Mouse (Mus musculus): ENCODE data around the gene Cds1. TPM values are rescaled to one million over a fixed set of nuclear protein-coding genes. Genes with fewer than 3 reads are reported as not detected.
"Not testable (repeated sequence)": the region's sequence is repeated elsewhere in the genome, so short reads cannot be mapped to it uniquely, and the experiment has no call there.

Cds1 gene
- polyA plus RNA-seq, 1 experiment from 2014 or later, result 8.4 TPM

DNA sequence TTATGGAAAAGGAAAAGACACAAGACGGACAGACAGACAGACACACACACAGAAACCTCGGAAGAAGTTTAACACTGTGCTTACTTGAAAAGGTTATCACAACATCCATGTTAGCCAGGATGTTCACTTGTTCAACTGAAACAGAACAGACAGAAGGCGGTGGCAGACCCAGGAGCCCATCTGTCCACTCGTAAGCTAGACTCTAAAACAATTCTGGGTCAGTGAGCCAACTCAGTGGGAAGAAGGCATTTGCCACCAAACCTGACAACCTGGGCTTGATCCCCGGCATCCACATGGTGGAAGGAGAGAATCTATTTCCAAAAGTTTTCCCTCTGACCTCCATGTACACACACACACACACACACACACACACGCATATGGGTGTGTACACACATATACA lies 67.1 kb downstream of the Cds1 start:
- Histone ChIP-seq H3K4me3 (ENCODE audit: low read length) (no peak overlapping the region), H3K9ac (ENCODE audit: low read depth, low read length) (no peak overlapping the region), H3K9me3 (ENCODE audit: control insufficient read depth, low read length) (no peaks in the 10 kb centered on the region), H3K27me3 (replicated peaks; ENCODE audit: control insufficient read depth, insufficient read depth, low read length) (no peaks in the 10 kb centered on the region), H3K4me2 (ENCODE audit: low read length) (no peak overlapping the region), H3K4me1 (ENCODE audit: control insufficient read depth, insufficient read depth, low read depth, low read length) (no peaks in the 10 kb centered on the region), H3K36me3 (ENCODE audit: control insufficient read depth, insufficient read depth, low read length) (peaks cover 18% of the 10 kb centered on the region), H3K27ac (ENCODE audit: low read depth, low read length) (no peak overlapping the region)
- no peak for ATAC-seq
- 95% methylated on average over 6 of the region's 6 CpGs for WGBS

DNA sequence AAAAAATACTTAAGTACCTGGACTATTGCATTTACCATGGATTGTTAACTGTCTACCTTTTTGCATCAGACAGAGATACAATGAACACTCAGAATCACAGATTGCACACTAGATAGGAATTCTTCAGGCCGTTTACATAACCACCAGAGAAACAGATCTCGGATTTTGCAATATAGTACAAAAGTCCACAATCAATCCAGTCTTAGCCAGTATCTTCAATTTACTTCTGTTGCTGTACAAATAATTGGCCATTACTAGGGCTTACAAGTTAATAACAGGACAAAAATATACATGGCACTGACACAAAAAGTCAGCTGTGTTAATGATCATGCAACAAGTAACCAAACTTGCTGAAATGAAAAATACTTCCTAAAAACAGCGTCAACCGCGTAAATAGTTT lies 68.1 kb downstream of the Cds1 start:
- Histone ChIP-seq H3K4me2 (ENCODE audit: low read length) (no peak overlapping the region), H3K9me3 (ENCODE audit: control insufficient read depth, low read length) (no peaks in the 10 kb centered on the region), H3K9ac (ENCODE audit: low read depth, low read length) (no peak overlapping the region), H3K36me3 (ENCODE audit: control insufficient read depth, insufficient read depth, low read length) (peaks cover 18% of the 10 kb centered on the region), H3K4me3 (ENCODE audit: low read length) (no peak overlapping the region), H3K4me1 (ENCODE audit: control insufficient read depth, insufficient read depth, low read depth, low read length) (no peaks in the 10 kb centered on the region), H3K27ac (ENCODE audit: low read depth, low read length) (no peak overlapping the region), H3K27me3 (replicated peaks; ENCODE audit: control insufficient read depth, insufficient read depth, low read length) (no peaks in the 10 kb centered on the region)
- no peak for ATAC-seq
- 96% methylated on average over 5 of the region's 5 CpGs for WGBS

- Histone ChIP-seq H3K9ac (ENCODE audit: low read depth, low read length) (no peak overlapping the region), H3K27me3 (replicated peaks; ENCODE audit: control insufficient read depth, insufficient read depth, low read length) (no peaks in the 10 kb centered on the region), H3K4me1 (ENCODE audit: control insufficient read depth, insufficient read depth, low read depth, low read length) (no peaks in the 10 kb centered on the region), H3K27ac (ENCODE audit: low read depth, low read length) (no peak overlapping the region), H3K36me3 (ENCODE audit: control insufficient read depth, insufficient read depth, low read length) (peaks cover 22% of the 10 kb centered on the region), H3K4me2 (ENCODE audit: low read length) (no peak overlapping the region), H3K9me3 (ENCODE audit: control insufficient read depth, low read length) (no peaks in the 10 kb centered on the region), H3K4me3 (ENCODE audit: low read length) (no peak overlapping the region)
- no peak for ATAC-seq
- 70% methylated on average over 8 of the region's 8 CpGs for WGBS
These were observed 68.9 kb downstream of the Cds1 start for GRCm38 (mm10) chr5:101833875-101834274.

- peaks cover 40% of the 10 kb centered on the region for H3K36me3 ChIP-seq (ENCODE audit: control insufficient read depth, insufficient read depth, low read length)
These were observed 71.3 kb downstream of the Cds1 start for GRCm38 (mm10) chr5:101836221-101836620.

GRCm38 (mm10) chr5:101837605-101838004 lies 72.7 kb downstream of the Cds1 start:
- H3K36me3 ChIP-seq (ENCODE audit: control insufficient read depth, insufficient read depth, low read length), result peaks cover 50% of the 10 kb centered on the region
- not testable (repeated sequence) for H3K9me3 ChIP-seq (ENCODE audit: control insufficient read depth, low read length)

More at GRCm38 (mm10) chr5:101836221-101836620, 71.3 kb downstream of the Cds1 start:
- no peak overlapping the region for H3K4me3 ChIP-seq (ENCODE audit: low read length)
- H3K4me1 ChIP-seq (ENCODE audit: control insufficient read depth, insufficient read depth, low read depth, low read length), result no peaks in the 10 kb centered on the region
- 0 out of 2 replicates have a peak overlapping the region, but pooled peaks have one; percentile 7 for H3K27ac ChIP-seq (ENCODE audit: low read depth, low read length)
- no peak overlapping the region for H3K4me2 ChIP-seq (ENCODE audit: low read length)
- no peaks in the 10 kb centered on the region for H3K9me3 ChIP-seq (ENCODE audit: control insufficient read depth, low read length)
- no peaks in the 10 kb centered on the region for H3K27me3 ChIP-seq (replicated peaks; ENCODE audit: control insufficient read depth, insufficient read depth, low read length)
- WGBS, result 92% methylated on average over 11 of the region's 11 CpGs
- ATAC-seq, result no peak; the same call in 1 of the 2 replicates
- no peak overlapping the region for H3K9ac ChIP-seq (ENCODE audit: low read depth, low read length)

GRCm38 (mm10) chr5:101840476-101840875 lies 75.5 kb downstream of the Cds1 start:
- H3K9ac ChIP-seq (ENCODE audit: low read depth, low read length), result no peak overlapping the region
- no peak overlapping the region for H3K27ac ChIP-seq (ENCODE audit: low read depth, low read length)
- WGBS, result 98% methylated on average over 5 of the region's 5 CpGs
- no peaks in the 10 kb centered on the region for H3K27me3 ChIP-seq (replicated peaks; ENCODE audit: control insufficient read depth, insufficient read depth, low read length)
- no peak overlapping the region for H3K4me3 ChIP-seq (ENCODE audit: low read length)
- H3K9me3 ChIP-seq (ENCODE audit: control insufficient read depth, low read length), result no peaks in the 10 kb centered on the region
- no peaks in the 10 kb centered on the region for H3K4me1 ChIP-seq (ENCODE audit: control insufficient read depth, insufficient read depth, low read depth, low read length)
- H3K4me2 ChIP-seq (ENCODE audit: low read length), result no peak overlapping the region
- H3K36me3 ChIP-seq (ENCODE audit: control insufficient read depth, insufficient read depth, low read length), result peaks cover 64% of the 10 kb centered on the region
- no peak for ATAC-seq

More at GRCm38 (mm10) chr5:101837605-101838004, 72.7 kb downstream of the Cds1 start:
- not testable (repeated sequence) for H3K27ac ChIP-seq (ENCODE audit: low read depth, low read length); H3K9ac ChIP-seq (ENCODE audit: low read depth, low read length); H3K4me3 ChIP-seq (ENCODE audit: low read length); H3K4me2 ChIP-seq (ENCODE audit: low read length); H3K4me1 ChIP-seq (ENCODE audit: control insufficient read depth, insufficient read depth, low read depth, low read length); ATAC-seq; H3K27me3 ChIP-seq (replicated peaks; ENCODE audit: control insufficient read depth, insufficient read depth, low read length)
- WGBS, result 97% methylated on average over 2 of the region's 2 CpGs

GRCm38 (mm10) chr5:101845011-101845410 lies 80.1 kb downstream of the Cds1 start:
- Histone ChIP-seq H3K27me3 (replicated peaks; ENCODE audit: control insufficient read depth, insufficient read depth, low read length) (no peaks in the 10 kb centered on the region), H3K4me2 (ENCODE audit: low read length) (no peak overlapping the region), H3K9ac (ENCODE audit: low read depth, low read length) (no peak overlapping the region), H3K9me3 (ENCODE audit: control insufficient read depth, low read length) (no peaks in the 10 kb centered on the region), H3K27ac (ENCODE audit: low read depth, low read length) (no peak overlapping the region), H3K36me3 (ENCODE audit: control insufficient read depth, insufficient read depth, low read length) (peaks cover 87% of the 10 kb centered on the region), H3K4me3 (ENCODE audit: low read length) (no peak overlapping the region), H3K4me1 (ENCODE audit: control insufficient read depth, insufficient read depth, low read depth, low read length) (no peaks in the 10 kb centered on the region)
- 95% methylated on average over 14 of the region's 14 CpGs for WGBS
- no peak for ATAC-seq

DNA sequence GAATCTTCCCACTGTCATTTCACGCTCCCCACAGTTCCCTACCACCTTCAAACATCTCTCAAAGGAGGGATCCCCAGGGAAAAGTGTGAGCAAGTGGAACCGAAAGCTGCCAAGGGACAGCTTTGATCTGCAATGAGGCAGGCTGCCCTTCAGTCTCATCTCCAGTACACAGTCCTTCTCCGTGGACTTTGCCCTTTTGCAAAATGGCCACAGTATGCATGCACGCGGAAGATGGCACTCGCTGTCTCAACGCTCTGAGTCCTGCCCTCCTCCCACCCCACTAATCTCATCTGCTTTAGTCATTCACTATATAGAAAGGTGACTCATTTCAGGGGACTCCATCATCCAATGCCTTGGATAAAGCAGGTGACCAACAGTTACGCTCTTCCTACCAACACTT lies 81.0 kb downstream of the Cds1 start:
- H3K4me1 ChIP-seq (ENCODE audit: control insufficient read depth, insufficient read depth, low read depth, low read length), result no peaks in the 10 kb centered on the region
- no peak overlapping the region for H3K27ac ChIP-seq (ENCODE audit: low read depth, low read length)
- no peaks in the 10 kb centered on the region for H3K27me3 ChIP-seq (replicated peaks; ENCODE audit: control insufficient read depth, insufficient read depth, low read length)
- whole genome bisulfite sequencing, result 93% methylated on average over 8 of the region's 8 CpGs
- no peak for ATAC-seq
- H3K36me3 ChIP-seq (ENCODE audit: control insufficient read depth, insufficient read depth, low read length), result peaks cover 80% of the 10 kb centered on the region
- no peak overlapping the region for H3K4me2 ChIP-seq (ENCODE audit: low read length)
- no peak overlapping the region for H3K4me3 ChIP-seq (ENCODE audit: low read length)
- H3K9ac ChIP-seq (ENCODE audit: low read depth, low read length), result no peak overlapping the region
- H3K9me3 ChIP-seq (ENCODE audit: control insufficient read depth, low read length), result no peaks in the 10 kb centered on the region

- Histone ChIP-seq H3K36me3 (ENCODE audit: control insufficient read depth, insufficient read depth, low read length) (peaks cover 83% of the 10 kb centered on the region), H3K9me3 (ENCODE audit: control insufficient read depth, low read length) (no peaks in the 10 kb centered on the region), H3K4me1 (ENCODE audit: control insufficient read depth, insufficient read depth, low read depth, low read length) (no peaks in the 10 kb centered on the region), H3K9ac (ENCODE audit: low read depth, low read length) (no peak overlapping the region), H3K4me2 (ENCODE audit: low read length) (no peak overlapping the region), H3K27ac (ENCODE audit: low read depth, low read length) (no peak overlapping the region), H3K27me3 (replicated peaks; ENCODE audit: control insufficient read depth, insufficient read depth, low read length) (no peaks in the 10 kb centered on the region), H3K4me3 (ENCODE audit: low read length) (no peak overlapping the region)
- no peak for ATAC-seq
- WGBS, result 85% methylated on average over 7 of the region's 7 CpGs
These were observed 82.4 kb downstream of the Cds1 start for GRCm38 (mm10) chr5:101847323-101847722.

GRCm38 (mm10) chr5:101847762-101848161 lies 82.8 kb downstream of the Cds1 start:
- no peaks in the 10 kb centered on the region for H3K4me1 ChIP-seq (ENCODE audit: control insufficient read depth, insufficient read depth, low read depth, low read length)
- no peaks in the 10 kb centered on the region for H3K9me3 ChIP-seq (ENCODE audit: control insufficient read depth, low read length)
- no peak overlapping the region for H3K4me3 ChIP-seq (ENCODE audit: low read length)
- H3K4me2 ChIP-seq (ENCODE audit: low read length), result no peak overlapping the region
- H3K27ac ChIP-seq (ENCODE audit: low read depth, low read length), result no peak overlapping the region
- 62% methylated on average over 4 of the region's 4 CpGs for WGBS
- no peak for ATAC-seq
- H3K36me3 ChIP-seq (ENCODE audit: control insufficient read depth, insufficient read depth, low read length), result peaks cover 80% of the 10 kb centered on the region
- no peak overlapping the region for H3K9ac ChIP-seq (ENCODE audit: low read depth, low read length)
- H3K27me3 ChIP-seq (replicated peaks; ENCODE audit: control insufficient read depth, insufficient read depth, low read length), result no peaks in the 10 kb centered on the region
